Mouse (Mus musculus): ENCODE measurements around the gene Gm21985.

DNA sequence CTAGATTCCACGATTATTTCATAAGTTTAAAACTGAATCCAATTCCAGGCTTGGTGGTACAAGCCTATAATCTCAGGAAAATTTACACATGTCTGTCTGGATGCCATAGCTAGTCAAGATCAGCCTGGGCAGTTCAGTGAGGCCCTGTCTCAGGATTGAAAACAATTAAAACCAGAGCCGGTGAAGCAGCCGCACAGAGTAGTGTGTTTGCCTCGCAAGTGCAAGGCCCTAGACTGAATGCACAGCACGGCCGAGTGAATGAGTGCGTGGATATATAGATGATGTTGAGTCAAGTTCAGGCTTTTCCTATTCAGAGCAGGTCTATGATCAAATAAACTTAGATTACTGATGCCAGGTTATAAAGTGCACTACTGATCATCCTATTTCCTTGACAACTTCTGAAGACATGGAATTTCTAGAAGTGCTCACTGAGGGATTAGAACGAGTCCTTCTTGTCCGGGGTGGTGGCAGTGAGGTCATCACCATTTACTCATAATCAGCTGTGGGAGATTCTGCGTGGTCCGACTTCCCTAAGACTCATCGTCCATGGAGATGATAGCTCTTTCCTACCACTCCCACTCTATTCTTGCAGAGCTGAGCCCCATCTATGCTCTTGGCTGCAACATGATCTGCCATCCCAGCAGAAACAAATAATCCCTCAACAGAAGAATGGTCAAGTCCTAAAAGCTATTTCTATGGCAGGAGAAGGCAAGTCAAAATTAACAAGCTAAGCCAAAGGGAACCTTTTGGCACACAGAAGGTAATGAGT lies 94.1 kb downstream of the Gm21985 start:
- no peak for TF ChIP-seq TCF12 (IDR thresholded peaks at IDR 0.05; ENCODE audit: insufficient read depth, poor library complexity, severe bottlenecking)
- no peak for TF ChIP-seq POLR2AphosphoS2 (IDR thresholded peaks at IDR 0.05; ENCODE audit: insufficient read length, low read depth)
- TF ChIP-seq TCF3 (IDR thresholded peaks at IDR 0.05; ENCODE audit: insufficient read length, low read depth), result no peak

All from myocyte (in vitro differentiated cells).